Mouse (Mus musculus) frontal cortex, adult 2 months (tissue): Measurements from ENCODE around the gene Ndufv1. TPM values are rescaled to one million over a fixed set of nuclear protein-coding genes. Genes with fewer than 3 reads are reported as not detected.
A peak's percentile ranks its signal among the peaks of the same experiment; 100 is the strongest.
"Not testable (repeated sequence)": the region's sequence is repeated elsewhere in the genome, so short reads cannot be mapped to it uniquely, and the experiment has no call there.

Experiments used
- DNase-seq, 2 experiments: peaks; one replicate each; pipeline ENCODE4 v3.0.0; 2022; ENCODE audit warnings: low spot score in 1 of 2; ENCODE audit errors: extremely low spot score in 1 of 2
- polyA plus RNA-seq: library from polyadenylated mRNA; depleted of rRNA; stranded (reverse); fragments of >200 nt; gene quantifications from 2 replicates; pipeline ENCODE4 v1.2.3, GENCODE M21; 2012; rRNA removed

Ndufv1 gene
- 248 and 270 TPM in 2 replicates for polyA plus RNA-seq

DNA sequence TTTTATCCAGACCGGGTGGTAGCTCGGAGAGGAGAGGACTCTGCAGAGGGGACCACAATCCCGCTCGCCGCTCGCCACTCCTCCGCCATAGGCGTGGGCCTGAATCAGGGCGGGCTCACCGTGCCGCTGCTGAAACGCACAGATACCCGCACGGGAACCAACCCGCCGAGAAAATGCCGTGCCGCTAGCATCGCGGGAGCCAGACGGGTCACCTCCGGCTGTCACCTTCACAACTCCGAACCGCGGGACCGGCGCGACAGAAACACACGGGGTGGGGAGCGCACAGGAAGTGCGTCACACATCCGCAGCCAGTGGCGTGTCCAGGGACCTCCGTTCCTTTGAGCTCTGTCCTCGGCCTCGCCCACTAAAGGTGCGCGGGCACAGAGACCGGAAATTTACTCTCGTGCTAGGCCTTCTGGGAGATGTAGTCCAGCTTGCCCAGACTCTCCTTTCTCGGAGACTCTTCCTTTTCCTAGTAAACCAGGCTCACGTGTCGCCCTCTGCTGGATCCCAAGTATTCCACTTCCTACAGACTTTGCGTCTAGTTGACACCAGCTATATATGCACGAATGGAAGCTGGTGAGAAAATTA lies at the start of gene Ndufv1:
TSS of gene Ndufv1 (minus strand) at position 375 of the 591 bp plus-strand sequence.
- DNase-seq: peak; percentile 99

DNA sequence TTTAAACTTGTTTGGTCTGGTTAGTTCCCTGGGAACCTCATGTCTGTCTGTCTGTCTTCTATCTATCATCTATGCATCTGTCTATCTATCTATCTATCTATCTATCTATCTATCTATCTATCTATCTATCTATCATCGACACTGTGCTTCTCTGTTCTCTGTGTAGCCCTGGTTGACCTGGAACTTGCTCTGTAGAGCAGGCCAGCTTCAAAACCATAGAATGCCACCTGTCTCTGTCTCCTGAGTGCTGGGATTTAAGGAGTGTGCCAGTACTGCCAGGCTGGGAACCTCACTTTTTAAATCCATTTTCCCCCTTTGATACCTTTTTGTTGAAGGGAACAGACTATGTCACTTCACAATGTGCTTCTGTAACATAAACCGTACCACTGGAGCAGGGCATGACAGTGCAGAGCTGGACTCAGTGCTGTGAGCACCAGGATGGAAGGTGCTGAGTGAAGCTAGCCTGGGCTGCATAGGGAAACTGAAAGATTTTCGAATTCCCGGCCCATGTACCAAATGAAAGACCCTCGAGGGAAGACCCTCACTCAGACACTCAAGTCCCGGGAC lies 48.4 kb upstream of the Ndufv1 start:
- DNase-seq: no peak

DNA sequence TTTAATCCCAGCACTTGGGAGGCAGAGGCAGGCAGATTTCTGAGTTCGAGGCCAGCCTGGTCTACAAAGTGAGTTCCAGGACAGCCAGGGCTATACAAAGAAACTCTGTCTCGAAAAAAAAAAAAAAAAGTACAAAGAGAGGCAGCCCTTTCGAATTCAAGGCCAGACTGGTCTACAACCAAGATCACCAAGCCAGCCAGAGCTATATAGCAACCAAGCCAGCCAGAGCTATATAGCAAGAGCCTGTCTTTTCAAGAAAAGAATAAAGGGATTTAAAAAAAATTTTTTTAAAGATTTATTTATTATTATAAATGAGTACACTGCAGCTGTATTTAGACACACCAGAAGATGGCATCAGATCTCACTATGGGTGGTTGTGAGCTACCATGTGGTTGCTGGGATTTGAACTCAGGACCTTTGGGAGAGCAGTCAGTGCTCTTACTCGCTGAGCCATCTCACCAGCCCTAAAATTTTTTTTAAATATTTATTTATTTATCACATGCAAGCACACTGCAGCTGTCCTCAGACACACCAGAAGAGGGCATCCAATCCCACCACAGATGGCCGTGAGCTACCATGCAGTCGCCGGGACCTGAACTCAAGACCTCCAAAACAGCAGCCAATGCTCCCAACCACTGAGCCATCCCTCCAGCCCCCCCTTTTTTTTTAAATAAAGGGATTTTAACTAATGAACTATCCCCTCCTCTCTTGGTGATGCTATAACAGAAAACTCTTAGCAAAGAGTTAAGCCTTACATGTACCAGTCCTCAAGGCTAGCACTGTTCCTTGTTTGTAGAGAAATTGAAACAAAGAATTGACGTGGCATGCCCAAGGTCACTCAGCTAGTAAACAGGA lies 47.7 kb upstream of the Ndufv1 start:
- DNase-seq: not testable (repeated sequence)

DNA sequence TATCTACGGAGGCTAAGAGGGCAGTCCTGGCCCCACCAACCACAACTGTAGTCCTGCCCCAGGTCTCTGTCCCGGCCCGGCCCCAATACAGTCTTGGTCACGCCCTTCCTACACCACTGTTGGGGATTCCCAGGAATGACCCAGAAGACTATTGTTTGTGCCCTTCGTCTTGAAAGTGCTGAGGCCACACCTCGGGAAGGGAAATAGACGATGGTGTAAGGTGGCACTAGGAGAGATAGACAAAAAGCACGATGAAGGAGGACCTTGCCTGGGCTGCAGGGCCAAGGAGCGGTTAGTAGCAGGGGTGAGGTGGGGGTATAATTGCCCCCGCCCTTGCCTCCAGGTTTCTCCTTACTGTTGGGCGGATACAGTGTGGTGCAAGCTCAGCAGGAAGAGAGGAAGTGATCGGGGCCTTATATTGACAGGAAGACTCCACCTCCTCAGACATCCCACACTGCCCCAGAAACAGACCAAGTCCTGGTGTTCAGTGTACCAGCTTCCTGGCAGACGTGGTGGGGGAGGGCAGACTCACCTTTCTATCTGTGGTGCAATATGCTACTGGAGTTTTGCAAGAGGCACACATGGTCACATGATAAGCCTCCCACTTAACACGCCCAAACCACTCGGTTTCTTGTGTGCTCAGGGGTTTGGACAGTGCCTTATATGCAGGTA lies 46.6 kb upstream of the Ndufv1 start, which contains the start of gene Gstp3:
TSS of gene Gstp3 (minus strand) at position 501 of the 672 bp plus-strand sequence.
- DNase-seq: no peak

DNA sequence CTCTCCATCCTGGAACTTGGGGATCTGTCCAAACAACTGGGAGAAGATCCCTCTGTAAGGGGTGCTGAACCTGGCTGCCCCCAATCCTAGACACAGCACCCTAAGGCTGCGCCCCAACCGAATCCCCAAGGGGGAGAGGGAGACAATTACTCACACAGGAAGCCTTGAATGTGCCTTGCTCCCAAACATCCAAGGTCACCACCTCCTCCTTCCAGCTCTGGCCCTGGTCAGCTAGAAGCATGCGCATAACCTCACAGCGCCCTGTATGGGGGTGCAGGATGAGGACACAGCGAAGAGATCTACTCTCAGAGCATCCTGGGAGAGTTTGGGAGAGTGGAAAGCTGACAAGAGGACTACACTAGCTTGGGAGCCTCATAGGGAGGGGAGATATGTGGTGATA lies 46.0 kb upstream of the Ndufv1 start:
- no peak for DNase-seq

DNA sequence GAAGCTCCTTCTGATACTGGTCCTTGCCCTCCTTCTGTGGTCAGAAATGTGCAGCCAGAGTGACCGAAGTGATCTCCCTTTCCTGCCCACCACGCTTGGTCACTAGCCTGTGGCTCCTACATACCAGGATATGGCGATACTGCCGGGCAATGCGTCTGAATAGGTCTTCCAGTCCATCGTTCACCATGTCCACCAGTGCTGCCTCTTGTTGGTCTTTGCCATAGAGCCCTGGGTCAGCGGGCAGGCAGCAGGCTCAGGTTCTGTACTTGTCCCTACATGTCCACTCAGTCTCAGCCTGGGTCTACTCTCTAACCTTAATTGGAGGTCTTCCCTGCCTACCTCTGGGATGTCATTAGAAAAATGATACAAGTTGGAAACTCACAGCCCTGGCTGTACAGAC lies 45.4 kb upstream of the Ndufv1 start:
- DNase-seq: no peak

DNA sequence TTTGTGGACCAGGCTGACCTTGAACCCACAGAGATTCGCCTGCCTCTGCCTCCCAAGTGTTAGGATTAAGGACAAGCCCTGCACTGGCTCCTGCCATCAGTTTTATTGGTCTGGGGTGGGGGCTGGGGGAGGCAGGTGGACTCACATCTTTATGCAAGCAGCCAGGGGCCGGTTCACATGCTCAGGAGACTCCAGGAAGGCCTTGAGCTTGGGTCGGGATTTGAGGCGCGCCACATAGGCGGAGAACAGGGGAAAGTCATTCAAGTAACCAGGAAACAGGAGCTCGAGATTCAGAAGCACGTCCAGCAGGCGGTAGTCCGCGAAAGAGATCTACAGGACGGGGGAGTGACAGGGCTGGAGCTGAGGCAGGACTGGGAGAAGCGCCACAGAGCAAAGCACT lies 44.8 kb upstream of the Ndufv1 start:
- no peak for DNase-seq

DNA sequence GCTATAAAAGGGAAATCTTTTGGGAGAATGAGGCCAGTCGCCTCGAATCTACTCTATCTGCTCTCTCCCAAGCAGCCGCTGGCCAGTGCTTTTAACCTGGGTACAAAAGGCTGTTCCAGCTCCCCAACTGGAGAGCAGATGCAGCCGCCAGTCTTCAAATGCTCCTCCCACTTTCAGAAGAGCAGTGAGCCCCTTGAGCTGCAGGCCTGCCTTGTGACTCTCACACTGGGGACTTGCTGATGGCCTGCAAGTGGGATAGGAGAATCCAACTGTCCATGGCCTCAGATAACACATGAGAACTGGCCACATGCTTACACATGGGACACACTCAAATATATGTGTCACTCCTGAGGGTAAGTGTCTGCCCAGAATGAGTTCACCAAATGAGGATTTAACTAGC lies 44.1 kb upstream of the Ndufv1 start:
- DNase-seq: no peak

DNA sequence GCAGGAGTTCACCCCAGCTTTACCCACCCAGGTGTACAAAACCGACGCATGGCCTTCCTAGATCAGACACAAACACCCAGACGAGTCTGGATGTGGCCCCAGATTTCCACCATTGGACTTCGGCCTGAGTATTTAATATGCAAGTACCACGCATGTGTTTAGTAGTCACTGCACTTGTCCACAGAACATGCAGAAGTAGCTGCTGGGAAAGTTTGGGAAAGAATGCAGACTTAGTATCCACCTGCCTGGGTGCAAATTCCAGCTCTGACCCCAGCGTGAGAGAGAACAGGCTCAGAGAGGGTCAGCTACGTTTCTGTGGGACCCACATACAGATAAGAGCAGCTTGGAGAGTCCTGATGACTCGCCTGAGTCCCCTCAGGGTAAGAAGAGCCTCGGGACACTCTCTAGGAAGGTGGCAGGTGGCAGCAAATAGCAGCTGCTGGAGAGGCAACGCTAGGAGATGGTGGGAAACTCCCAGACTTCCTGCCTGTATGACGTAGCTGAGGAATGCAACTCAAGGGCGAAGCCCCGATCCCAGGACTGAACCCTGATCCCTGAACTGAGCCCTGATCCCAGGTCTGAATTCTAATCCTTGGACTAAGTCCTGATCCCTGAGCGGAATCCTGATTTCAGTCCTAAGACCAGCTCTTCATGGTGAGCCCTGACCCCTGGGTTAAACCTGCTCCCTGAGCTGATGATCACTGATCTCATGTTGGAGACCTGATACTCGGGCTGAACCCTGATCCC lies 43.5 kb upstream of the Ndufv1 start:
- DNase-seq: no peak

DNA sequence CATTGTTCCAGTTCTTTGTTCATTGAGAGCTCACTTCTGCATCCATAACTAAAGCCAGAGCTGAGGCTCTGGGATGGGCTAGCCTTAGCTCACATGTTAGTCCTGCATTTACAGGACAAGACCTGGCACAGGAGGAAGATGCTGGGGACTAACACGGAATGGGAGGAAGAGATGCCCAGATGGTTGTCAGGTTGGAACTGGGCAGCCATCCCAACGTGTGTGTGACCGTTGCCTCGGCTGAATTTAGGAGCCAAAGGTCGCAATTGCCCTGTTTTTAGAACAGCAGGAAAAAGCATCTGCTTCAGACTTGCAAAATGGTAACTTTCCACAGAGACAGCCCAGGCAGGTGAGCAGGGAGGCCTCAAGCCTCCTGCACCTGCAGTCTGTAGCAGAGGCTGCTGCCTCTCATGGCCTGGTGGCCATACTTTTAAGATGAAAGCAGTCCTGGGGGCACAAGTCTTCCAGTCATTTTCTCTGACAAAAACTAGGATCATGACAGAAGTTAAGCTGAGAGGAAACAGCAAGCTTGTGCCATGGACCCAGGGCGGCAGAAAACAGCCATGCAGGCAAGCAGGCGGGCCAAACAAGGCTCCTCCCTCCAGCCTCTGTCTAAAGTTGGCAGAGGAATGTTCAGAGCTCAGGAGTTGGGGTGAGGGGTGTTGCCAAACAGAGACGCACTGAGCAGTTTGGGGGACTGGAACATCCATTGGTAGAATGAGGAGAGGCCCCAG lies 42.8 kb upstream of the Ndufv1 start:
- DNase-seq: no peak

DNA sequence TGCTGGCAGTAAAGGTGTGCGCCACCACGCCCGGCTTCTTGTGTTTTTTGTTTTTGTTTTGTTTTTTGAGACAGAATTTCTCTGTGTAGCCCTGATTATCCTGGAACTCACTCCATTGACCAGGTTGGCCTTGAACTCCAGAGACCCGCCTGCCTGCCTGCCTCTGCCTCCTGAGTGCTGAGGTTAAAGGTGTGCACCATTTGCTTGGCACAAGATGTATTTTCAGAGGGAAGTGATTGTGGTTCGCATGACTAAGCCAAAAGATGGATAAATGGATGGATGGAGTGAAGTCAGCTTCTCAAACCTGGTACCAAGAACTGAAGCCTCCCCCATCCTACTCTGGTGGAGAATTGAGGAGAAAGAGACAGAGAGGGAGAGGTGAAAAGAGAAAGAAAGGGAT lies 42.0 kb upstream of the Ndufv1 start:
- no peak for DNase-seq

DNA sequence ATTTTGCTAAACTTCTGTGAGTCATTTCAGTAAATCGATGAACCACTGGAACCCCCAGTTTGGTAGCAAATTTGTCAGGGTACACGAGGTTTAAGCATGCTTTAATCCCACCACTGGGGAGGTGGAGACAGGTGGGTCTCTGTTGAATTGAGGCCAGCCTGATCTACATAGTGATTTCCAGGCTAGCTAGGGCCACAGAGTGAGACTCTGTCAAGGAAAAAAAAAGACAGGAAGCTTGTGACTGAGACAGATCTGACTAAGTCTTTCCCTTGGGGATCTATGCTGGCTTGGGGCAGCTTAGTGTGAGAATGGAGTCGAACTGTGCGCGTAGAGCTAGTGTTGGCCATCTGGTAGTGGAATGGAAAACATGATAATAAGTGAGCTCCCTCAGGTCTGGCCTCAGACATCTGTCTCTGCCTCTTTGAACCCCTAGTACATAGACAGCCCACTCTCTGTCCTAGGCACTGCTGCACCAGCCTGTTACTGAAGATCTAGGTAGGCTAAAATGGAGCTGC lies 40.0 kb upstream of the Ndufv1 start:
- no peak for DNase-seq

DNA sequence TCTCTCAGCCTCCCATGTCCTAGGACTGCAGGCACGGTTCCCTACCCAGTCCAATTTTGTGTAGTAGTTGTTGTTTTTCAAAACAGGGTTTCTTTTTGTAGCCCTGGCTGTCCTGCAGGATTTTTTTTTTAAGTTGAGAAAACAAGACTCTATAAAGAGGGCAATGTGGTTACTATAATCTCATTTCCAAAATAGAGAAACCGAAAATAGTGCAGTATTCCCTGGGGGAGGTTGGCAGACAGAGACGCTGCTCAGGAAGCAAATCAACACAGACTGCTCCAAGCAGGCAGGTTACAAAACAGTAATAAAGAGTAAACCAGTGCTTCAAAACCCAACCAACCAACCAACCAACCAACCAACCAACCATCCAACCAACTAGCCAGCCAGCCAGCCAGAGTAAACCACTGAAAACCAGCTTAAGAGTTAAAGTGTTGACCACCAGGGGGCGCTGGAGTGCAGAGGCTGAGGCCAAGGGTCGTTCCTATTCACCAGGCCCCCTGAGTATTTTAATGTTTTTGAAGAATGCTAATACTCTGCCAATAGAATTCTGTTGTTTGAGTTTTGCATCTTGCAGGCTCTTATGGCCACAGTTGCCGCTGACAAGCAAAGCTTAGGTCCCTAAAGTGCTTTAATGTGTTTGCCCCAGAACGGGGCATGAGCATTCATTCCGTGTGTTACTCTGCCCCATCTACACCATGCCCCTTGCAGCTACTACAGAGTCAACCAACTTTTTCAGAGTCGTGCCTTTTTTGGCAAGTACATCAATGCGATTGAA lies 39.3 kb upstream of the Ndufv1 start:
- DNase-seq: peak in 1 of 2 experiments; percentile 63

DNA sequence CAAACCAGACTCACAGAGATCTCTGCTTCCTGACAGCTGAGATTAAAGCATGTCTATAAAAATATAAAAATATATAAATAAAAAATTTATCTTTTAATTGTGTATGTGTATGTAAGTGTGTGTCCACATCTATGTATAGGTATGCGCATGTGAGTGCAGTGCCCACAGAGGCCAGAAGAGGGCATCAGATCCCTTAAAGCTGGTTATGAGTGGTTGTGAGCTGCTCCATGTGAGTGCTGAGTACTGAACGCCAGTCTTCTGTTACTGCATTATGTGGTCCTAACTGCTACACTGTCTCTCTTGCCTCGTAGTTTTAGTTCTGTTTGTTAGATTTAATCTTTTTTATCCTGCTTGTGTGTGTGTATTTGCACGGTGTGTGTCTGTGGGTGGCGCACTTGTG lies 38.4 kb upstream of the Ndufv1 start:
- DNase-seq: no peak

DNA sequence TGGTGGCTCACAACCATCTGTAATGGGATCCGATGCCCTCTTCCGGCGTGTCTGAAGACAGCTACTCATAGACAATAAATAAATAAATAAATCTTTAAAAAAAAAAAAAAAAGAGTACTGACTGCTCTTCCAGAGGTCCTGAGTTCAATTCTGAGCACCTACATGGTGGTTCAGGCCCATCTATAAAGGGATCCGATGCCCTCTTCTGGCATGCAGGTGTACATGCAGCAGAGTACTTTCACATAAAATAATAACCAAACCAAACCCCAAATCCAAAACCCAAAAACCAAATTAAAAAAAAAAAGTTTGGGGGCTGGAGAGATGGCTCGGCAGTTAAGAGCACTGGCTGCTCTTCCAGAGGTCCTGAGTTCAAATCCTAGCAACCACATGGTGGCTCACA lies 36.5 kb upstream of the Ndufv1 start:
- DNase-seq: not testable (repeated sequence)

DNA sequence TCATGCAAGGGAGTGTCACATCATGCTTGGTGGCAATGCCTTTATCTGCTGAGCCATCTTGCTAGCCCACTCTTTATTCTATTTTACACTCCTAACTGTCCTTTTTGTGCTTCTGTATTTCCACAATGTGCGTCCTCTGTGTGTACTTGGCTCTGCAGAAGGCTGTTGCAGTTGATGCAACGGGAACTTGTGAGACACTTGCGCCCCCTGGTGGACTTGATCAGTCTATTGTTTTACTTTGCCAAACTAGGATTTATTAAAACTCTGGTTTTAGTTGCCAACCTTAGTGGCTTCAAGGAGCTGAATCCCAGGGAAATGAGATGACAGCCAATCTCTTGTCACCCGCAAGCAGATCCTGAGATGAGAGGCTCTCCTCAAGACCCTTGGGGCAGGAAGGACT lies 35.3 kb upstream of the Ndufv1 start:
- peak in 1 of 2 experiments; percentile 87 for DNase-seq

DNA sequence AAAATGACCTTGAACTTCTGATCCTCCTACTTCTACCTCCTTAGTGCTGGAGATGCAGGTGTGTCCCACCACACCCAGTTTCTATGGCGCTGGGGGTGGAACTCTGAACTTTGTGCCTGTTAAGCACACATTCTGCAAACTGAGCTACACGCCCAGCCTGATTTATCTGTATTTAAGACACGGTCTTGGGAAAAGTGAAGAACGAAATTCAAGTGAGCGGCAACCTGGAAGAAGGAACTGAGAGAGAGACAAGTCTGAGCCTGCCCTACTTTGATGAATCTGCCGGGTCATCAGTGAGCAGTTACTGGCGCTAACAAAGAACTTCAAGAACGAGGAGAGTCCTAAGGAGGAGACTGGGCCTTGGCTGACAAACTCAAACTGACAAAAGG lies 34.3 kb upstream of the Ndufv1 start:
- DNase-seq: no peak

DNA sequence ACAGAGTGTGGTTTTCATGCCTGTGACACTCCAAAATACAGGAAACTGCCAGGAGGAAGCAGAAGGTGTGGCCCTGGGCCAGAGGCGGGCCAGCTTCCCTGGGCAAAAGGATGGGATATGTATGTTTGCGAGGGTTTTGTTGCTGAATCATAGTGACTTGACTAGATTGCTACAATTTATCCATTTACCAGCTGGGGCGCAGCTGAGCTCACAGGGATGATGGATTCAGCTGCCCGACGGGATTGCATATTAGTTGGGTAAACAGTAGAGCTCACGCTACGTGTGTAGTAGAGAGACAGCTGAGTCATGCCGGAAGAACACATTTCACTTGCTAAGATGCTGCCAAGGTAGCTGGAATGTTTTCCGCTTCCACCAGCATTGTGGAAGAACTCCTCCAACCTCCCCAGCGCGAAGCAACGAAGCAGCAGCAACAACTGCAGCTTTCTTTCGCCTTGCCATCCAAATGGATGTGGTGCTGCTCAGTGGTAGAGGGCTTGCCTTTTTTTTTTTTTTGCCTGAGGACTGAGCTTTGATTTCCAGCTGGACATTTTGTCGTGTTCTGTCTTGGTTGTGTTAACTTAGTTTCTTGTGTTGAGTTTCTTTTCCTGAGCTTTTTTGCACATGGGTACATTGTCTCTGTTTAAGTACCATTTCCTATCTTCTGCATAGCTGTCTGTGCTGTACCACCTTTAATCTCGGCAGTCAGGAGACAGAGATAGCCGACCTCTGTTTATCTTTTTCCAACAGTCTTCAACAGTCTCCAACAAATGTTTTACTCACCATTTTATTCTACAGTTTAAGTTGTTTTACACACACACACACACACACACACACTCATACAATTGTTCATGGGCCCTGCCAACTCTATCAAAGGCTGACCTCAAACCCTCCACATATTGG lies 33.6 kb upstream of the Ndufv1 start, which contains the start of gene Gstp2:
TSS of gene Gstp2 (minus strand) at position 58 of the 900 bp plus-strand sequence.
- peak; percentile 85 to 90 for DNase-seq
